Mouse (Mus musculus) macrophage (primary cell): ENCODE results near the gene Tnfrsf11a. TPM values are rescaled to one million over a fixed set of nuclear protein-coding genes. Genes with fewer than 3 reads are reported as not detected.

ENCODE experiments used
- H3K27ac ChIP-seq: fragments of 350-480 bp; formaldehyde crosslinking; 2 replicates; pipeline ENCODE4 v1.9.0; 2021
- H3K36me3 ChIP-seq: fragments of 350-480 bp; formaldehyde crosslinking; 2 replicates; pipeline ENCODE4 v1.9.0; 2021; ENCODE audit errors: inconsistent target
- H3K4me3 ChIP-seq: fragments of 350-480 bp; formaldehyde crosslinking; 2 replicates; pipeline ENCODE4 v1.9.0; 2021; ENCODE audit errors: inconsistent target
- H3K79me2 ChIP-seq: fragments of 350-480 bp; formaldehyde crosslinking; 2 replicates; pipeline ENCODE4 v1.9.0; 2021; ENCODE audit errors: inconsistent target
- WGBS: methylation state at CpG from one replicate; pipeline ENCODE4 v1.1.7; 2026; ENCODE audit warnings: inconsistent platforms; ENCODE audit not compliant: missing documents; 5-methylcytosine and 5-hydroxymethylcytosine counted together
- polyA plus RNA-seq: library from polyadenylated mRNA; stranded (reverse); fragments of 250-400 nt; gene quantifications from 3 replicates; pipeline ENCODE4 v1.2.4, GENCODE M21; 2018; ENCODE audit warnings: inconsistent platforms

Tnfrsf11a gene
- polyA plus RNA-seq, 1 experiment from 2014 or later: 38.4 TPM

DNA sequence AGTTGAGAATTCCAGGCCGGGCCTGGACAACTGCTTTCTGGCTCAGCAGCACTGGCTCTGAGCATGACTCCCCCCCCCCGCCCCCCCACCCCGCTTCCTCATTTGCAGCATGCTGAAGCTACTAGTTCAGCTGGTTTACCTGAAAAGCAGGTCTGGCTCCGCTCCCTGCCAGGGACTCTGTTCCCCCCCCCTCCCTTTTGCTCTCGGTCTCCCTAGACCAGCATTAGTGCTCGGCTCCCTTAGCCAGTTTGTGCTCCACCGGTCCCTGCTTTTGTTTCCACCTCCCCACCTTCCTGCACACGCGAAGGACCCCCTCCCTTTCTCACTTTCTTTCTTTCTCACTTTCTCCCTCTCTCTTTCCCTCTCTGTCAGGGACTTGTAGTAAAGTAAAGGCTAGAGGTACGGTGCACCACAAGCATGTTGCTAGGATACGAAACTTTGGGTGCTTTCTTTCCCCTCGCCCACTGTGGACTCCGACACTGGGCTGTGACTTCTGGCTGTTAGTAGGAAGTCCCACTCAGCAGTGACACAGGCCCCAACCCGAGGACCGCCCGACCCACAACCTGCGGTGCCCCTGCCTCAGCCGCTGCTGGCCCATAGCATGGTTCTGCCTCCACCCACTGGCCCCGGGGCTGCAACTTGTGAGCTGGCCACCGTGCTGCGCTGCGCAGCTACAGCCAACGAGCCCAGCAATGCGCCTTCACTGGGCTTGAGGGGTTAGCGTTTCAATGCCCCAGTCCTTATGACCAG is 100.2 kb downstream of the Tnfrsf11a start:
- H3K4me3 ChIP-seq: no peak overlapping the region
- no peaks in the 10 kb centered on the region for H3K79me2 ChIP-seq
- WGBS: 40% methylated on average over 22 of the region's 25 CpGs
- no peak overlapping the region for H3K27ac ChIP-seq
- H3K36me3 ChIP-seq: no peaks in the 10 kb centered on the region

- H3K79me2 ChIP-seq: no peaks in the 10 kb centered on the region
- no peak overlapping the region for H3K27ac ChIP-seq
- H3K36me3 ChIP-seq: no peaks in the 10 kb centered on the region
- WGBS: 92% methylated on average over 7 of the region's 7 CpGs
- H3K4me3 ChIP-seq: no peak overlapping the region
Measured at GRCm38 (mm10) chr1:105881466-105881865, 100.9 kb downstream of the Tnfrsf11a start.

DNA sequence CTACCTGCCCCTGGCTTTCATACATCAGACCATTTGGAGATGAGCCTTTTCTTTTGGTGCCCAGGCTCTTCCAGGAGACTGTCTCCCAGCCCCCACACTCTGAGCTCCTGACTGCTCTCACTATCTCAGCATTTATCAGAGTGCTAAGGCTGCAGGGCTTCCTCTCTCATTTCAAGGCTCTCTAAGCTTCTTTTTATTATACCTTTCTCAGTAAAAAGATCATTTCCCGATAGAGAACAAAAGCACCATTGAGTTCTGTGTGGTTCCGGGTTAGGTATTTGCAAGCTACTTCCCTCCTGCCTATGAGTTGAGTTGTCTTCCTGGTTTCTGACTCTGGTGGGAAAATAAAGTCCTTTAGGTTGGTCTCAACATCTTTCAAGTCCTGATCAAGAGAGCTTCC is 103.0 kb downstream of the Tnfrsf11a start:
- Histone ChIP-seq H3K36me3 (no peaks in the 10 kb centered on the region), H3K27ac (no peak overlapping the region), H3K4me3 (no peak overlapping the region), H3K79me2 (no peaks in the 10 kb centered on the region)
- WGBS: 79% methylated on average over 2 of the region's 2 CpGs

- H3K4me3 ChIP-seq: no peak overlapping the region
- H3K79me2 ChIP-seq: no peaks in the 10 kb centered on the region
- WGBS: 93% methylated on average over 1 of the region's 1 CpGs
- no peaks in the 10 kb centered on the region for H3K36me3 ChIP-seq
- no peak overlapping the region for H3K27ac ChIP-seq
Measured at GRCm38 (mm10) chr1:105885101-105885500, 104.6 kb downstream of the Tnfrsf11a start.

GRCm38 (mm10) chr1:105885575-105885974 is 105.1 kb downstream of the Tnfrsf11a start:
- no peak overlapping the region for H3K4me3 ChIP-seq
- no peaks in the 10 kb centered on the region for H3K79me2 ChIP-seq
- H3K27ac ChIP-seq: no peak overlapping the region
- WGBS: 99% methylated on average over 5 of the region's 5 CpGs
- no peaks in the 10 kb centered on the region for H3K36me3 ChIP-seq

GRCm38 (mm10) chr1:105886358-105886757 is 105.8 kb downstream of the Tnfrsf11a start:
- H3K79me2 ChIP-seq: no peaks in the 10 kb centered on the region
- H3K27ac ChIP-seq: no peak overlapping the region
- 84% methylated on average over 4 of the region's 5 CpGs for WGBS
- no peak overlapping the region for H3K4me3 ChIP-seq
- H3K36me3 ChIP-seq: no peaks in the 10 kb centered on the region

- 23% methylated on average over 15 of the region's 15 CpGs for WGBS
- Histone ChIP-seq H3K79me2 (no peaks in the 10 kb centered on the region), H3K27ac (no peak overlapping the region), H3K36me3 (no peaks in the 10 kb centered on the region), H3K4me3 (no peak overlapping the region)
Measured at GRCm38 (mm10) chr1:105891032-105891725, 110.7 kb downstream of the Tnfrsf11a start.

DNA sequence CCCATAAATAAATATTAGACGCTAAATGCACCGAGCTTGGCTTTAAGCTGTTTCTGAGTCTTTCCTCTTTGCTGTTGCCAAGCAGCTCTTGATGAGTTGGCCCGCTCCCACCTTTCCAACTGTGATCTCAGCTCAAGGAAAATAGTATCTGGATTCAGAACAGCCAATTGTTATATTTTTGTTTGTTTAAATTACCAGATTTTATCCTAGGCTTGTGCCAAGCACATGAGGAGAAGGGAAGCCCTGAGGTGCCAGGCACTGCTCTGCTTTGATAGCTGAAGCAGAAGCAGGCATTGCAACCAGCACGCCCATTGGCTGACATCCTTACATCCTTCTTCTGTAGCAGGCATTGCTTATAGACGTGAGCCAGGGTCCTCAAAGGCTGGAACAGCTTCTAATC is 114.5 kb downstream of the Tnfrsf11a start:
- no peaks in the 10 kb centered on the region for H3K79me2 ChIP-seq
- H3K4me3 ChIP-seq: no peak overlapping the region
- no peak overlapping the region for H3K27ac ChIP-seq
- H3K36me3 ChIP-seq: no peaks in the 10 kb centered on the region
- 89% methylated on average over 5 of the region's 5 CpGs for WGBS

Other genes with a start within 250 kb of the Tnfrsf11a start
- gene Pign, start 117.0 kb upstream of the Tnfrsf11a start, polyA plus RNA-seq: 11.7 to 21.3 TPM (median 14.0 TPM) in 3 replicates
- gene Relch, start 116.9 kb upstream of the Tnfrsf11a start, polyA plus RNA-seq: 9.0 to 19.0 TPM (median 14.6 TPM) in 3 replicates
- gene Zcchc2, start 209.7 kb downstream of the Tnfrsf11a start, polyA plus RNA-seq: 21.2 to 22.6 TPM (median 22.2 TPM) in 3 replicates